Mouse (Mus musculus) granulocyte monocyte progenitor cell, adult 5-6 weeks (primary cell): ENCODE measurements around the gene Hist1h1e. TPM values are rescaled to one million over a fixed set of nuclear protein-coding genes. Genes with fewer than 3 reads are reported as not detected.
"Not testable (repeated sequence)": the region's sequence is repeated elsewhere in the genome, so short reads cannot be mapped to it uniquely, and the experiment has no call there.

Experiments used
- ATAC-seq: replicated peaks from 2 replicates; pipeline ENCODE4 v1.8.0; 2016; ENCODE audit warnings: mild to moderate bottlenecking, moderate TSS enrichment, inconsistent platforms; ENCODE audit not compliant: poor library complexity, severe bottlenecking
- total RNA-seq, 2 experiments: library from RNA; stranded (forward) in 1 of 2; stranded (reverse) in 1 of 2; fragments of 200-712, 200-1000 nt in 1 of 2; fragments of >200 nt in 1 of 2; fragmentation: Nextera tagmentation in 1 of 2; gene quantifications; 2 replicates each; pipeline ENCODE4 v1.2.3; 2014 to 2017

Hist1h1e gene
- total RNA-seq, 2 experiments from 2014 or later = 111 to 282 TPM

GRCm38 (mm10) chr13:23574546-23575170, 47.7 kb downstream of the Hist1h1e start:
- not testable (repeated sequence) for ATAC-seq

- ATAC-seq = peak; percentile 67
Observed at GRCm38 (mm10) chr13:23573898-23574524, 48.3 kb downstream of the Hist1h1e start, which contains the start of the genes Hist1h2bf and Hist1h2ad. Gene Hist1h2bf, minus strand, starts transcription at chr13:23574196. Gene Hist1h2ad, plus strand, starts transcription at chr13:23574381.

GRCm38 (mm10) chr13:23573034-23573897, 49.1 kb downstream of the Hist1h1e start:
- ATAC-seq = not testable (repeated sequence)

GRCm38 (mm10) chr13:23572218-23573033, 49.9 kb downstream of the Hist1h1e start:
- no peak for ATAC-seq

GRCm38 (mm10) chr13:23571504-23572217, 50.7 kb downstream of the Hist1h1e start:
- peak; percentile 13; the same call in 1 of the 2 replicates for ATAC-seq

GRCm38 (mm10) chr13:23571022-23571503, 51.3 kb downstream of the Hist1h1e start, which contains the start of the genes Hist1h2ae and Hist1h2bg:
Gene Hist1h2ae, minus strand, starts transcription at chr13:23571220.
Gene Hist1h2bg, plus strand, starts transcription at chr13:23571396.
- ATAC-seq = peak; percentile 71

Other genes with a start within 250 kb of the Hist1h1e start
Only the 30 nearest of the 36 such genes appear.
- gene Btn2a2, start 133.7 kb downstream of the Hist1h1e start, total RNA-seq (2014; fragmentation: Nextera tagmentation) = not detected in 2 replicates
- gene Btn2a2, start 133.7 kb downstream of the Hist1h1e start, total RNA-seq (2017) = not detected in 2 replicates
- gene Hist1h4h, start 91.5 kb downstream of the Hist1h1e start, total RNA-seq (2014; fragmentation: Nextera tagmentation) = 19.7 and 101 TPM in 2 replicates
- 1,184 and 1,507 TPM in 2 replicates for gene Hist1h4h, start 91.5 kb downstream of the Hist1h1e start, total RNA-seq (2017)
- 23.5 TPM in 1 of 2 replicates, not detected in the other for gene Hist1h2af, start 88.7 kb downstream of the Hist1h1e start, total RNA-seq (2014; fragmentation: Nextera tagmentation)
- 2,010 and 2,453 TPM in 2 replicates for gene Hist1h2af, start 88.7 kb downstream of the Hist1h1e start, total RNA-seq (2017)
- gene Hist1h3g, start 87.1 kb downstream of the Hist1h1e start, total RNA-seq (2014; fragmentation: Nextera tagmentation) = 60.4 and 108 TPM in 2 replicates
- gene Hist1h3g, start 87.1 kb downstream of the Hist1h1e start, total RNA-seq (2017) = 191 and 281 TPM in 2 replicates
- 17.1 and 20.3 TPM in 2 replicates for gene Hist1h2bh, start 79.2 kb downstream of the Hist1h1e start, total RNA-seq (2014; fragmentation: Nextera tagmentation)
- 126 and 172 TPM in 2 replicates for gene Hist1h2bh, start 79.2 kb downstream of the Hist1h1e start, total RNA-seq (2017)
- 4.9 and 8.2 TPM in 2 replicates for gene Hist1h3f, start 78.5 kb downstream of the Hist1h1e start, total RNA-seq (2014; fragmentation: Nextera tagmentation)
- 77.5 and 127 TPM in 2 replicates for gene Hist1h3f, start 78.5 kb downstream of the Hist1h1e start, total RNA-seq (2017)
- 37.6 and 86.3 TPM in 2 replicates for gene Hist1h4f, start 70.9 kb downstream of the Hist1h1e start, total RNA-seq (2014; fragmentation: Nextera tagmentation)
- 2,370 and 2,590 TPM in 2 replicates for gene Hist1h4f, start 70.9 kb downstream of the Hist1h1e start, total RNA-seq (2017)
- 13.1 and 13.2 TPM in 2 replicates for gene Hist1h1d, start 69.3 kb downstream of the Hist1h1e start, total RNA-seq (2014; fragmentation: Nextera tagmentation)
- gene Hist1h1d, start 69.3 kb downstream of the Hist1h1e start, total RNA-seq (2017) = 109 and 113 TPM in 2 replicates
- gene Hist1h3e, start 60.2 kb downstream of the Hist1h1e start, total RNA-seq (2014; fragmentation: Nextera tagmentation) = 27.2 and 37.9 TPM in 2 replicates
- gene Hist1h3e, start 60.2 kb downstream of the Hist1h1e start, total RNA-seq (2017) = 218 and 293 TPM in 2 replicates
- gene Hist1h2ae, start 51.3 kb downstream of the Hist1h1e start, total RNA-seq (2014; fragmentation: Nextera tagmentation) = 5.5 and 7.4 TPM in 2 replicates
- 405 and 464 TPM in 2 replicates for gene Hist1h2ae, start 51.3 kb downstream of the Hist1h1e start, total RNA-seq (2017)
- gene Hist1h2bg, start 51.2 kb downstream of the Hist1h1e start, total RNA-seq (2014; fragmentation: Nextera tagmentation) = 160 and 268 TPM in 2 replicates
- 1,365 and 1,429 TPM in 2 replicates for gene Hist1h2bg, start 51.2 kb downstream of the Hist1h1e start, total RNA-seq (2017)
- 148 and 188 TPM in 2 replicates for gene Hist1h2bf, start 48.4 kb downstream of the Hist1h1e start, total RNA-seq (2014; fragmentation: Nextera tagmentation)
- gene Hist1h2bf, start 48.4 kb downstream of the Hist1h1e start, total RNA-seq (2017) = 453 and 461 TPM in 2 replicates
- gene Hist1h2ad, start 48.2 kb downstream of the Hist1h1e start, total RNA-seq (2014; fragmentation: Nextera tagmentation) = not detected in 2 replicates
- gene Hist1h2ad, start 48.2 kb downstream of the Hist1h1e start, total RNA-seq (2017) = 685 and 1,721 TPM in 2 replicates
- gene Hist1h3d, start 46.8 kb downstream of the Hist1h1e start, total RNA-seq (2014; fragmentation: Nextera tagmentation) = 52.8 and 62.0 TPM in 2 replicates
- gene Hist1h3d, start 46.8 kb downstream of the Hist1h1e start, total RNA-seq (2017) = 83.5 and 136 TPM in 2 replicates
- gene Hist1h4d, start 41.0 kb downstream of the Hist1h1e start, total RNA-seq (2014; fragmentation: Nextera tagmentation) = 116 and 278 TPM in 2 replicates
- 929 and 1,118 TPM in 2 replicates for gene Hist1h4d, start 41.0 kb downstream of the Hist1h1e start, total RNA-seq (2017)
- 16.4 and 17.5 TPM in 2 replicates for gene Hist1h2be, start 1.4 kb downstream of the Hist1h1e start, total RNA-seq (2014; fragmentation: Nextera tagmentation)
- gene Hist1h2be, start 1.4 kb downstream of the Hist1h1e start, total RNA-seq (2017) = 82.4 and 146 TPM in 2 replicates
- gene Hist1h2ac, start 61.4 kb upstream of the Hist1h1e start, total RNA-seq (2014; fragmentation: Nextera tagmentation) = 2.4 and 4.1 TPM in 2 replicates
- gene Hist1h2ac, start 61.4 kb upstream of the Hist1h1e start, total RNA-seq (2017) = 173 TPM in 2 replicates
- gene Hist1h2bc, start 61.6 kb upstream of the Hist1h1e start, total RNA-seq (2014; fragmentation: Nextera tagmentation) = 57.7 and 70.7 TPM in 2 replicates
- gene Hist1h2bc, start 61.6 kb upstream of the Hist1h1e start, total RNA-seq (2017) = 274 and 374 TPM in 2 replicates
- not detected in 2 replicates for gene Hist1h1t, start 73.3 kb upstream of the Hist1h1e start, total RNA-seq (2014; fragmentation: Nextera tagmentation)
- gene Hist1h1t, start 73.3 kb upstream of the Hist1h1e start, total RNA-seq (2017) = 1.0 TPM in 1 of 2 replicates, not detected in the other
- gene Hist1h4c, start 75.9 kb upstream of the Hist1h1e start, total RNA-seq (2014; fragmentation: Nextera tagmentation) = 14.3 and 82.6 TPM in 2 replicates
- gene Hist1h4c, start 75.9 kb upstream of the Hist1h1e start, total RNA-seq (2017) = 308 and 366 TPM in 2 replicates
- 7.9 and 19.9 TPM in 2 replicates for gene Hfe, start 88.3 kb upstream of the Hist1h1e start, total RNA-seq (2014; fragmentation: Nextera tagmentation)
- gene Hfe, start 88.3 kb upstream of the Hist1h1e start, total RNA-seq (2017) = 7.6 and 9.7 TPM in 2 replicates
- 61.8 and 110 TPM in 2 replicates for gene Hist1h1c, start 116.2 kb upstream of the Hist1h1e start, total RNA-seq (2014; fragmentation: Nextera tagmentation)
- gene Hist1h1c, start 116.2 kb upstream of the Hist1h1e start, total RNA-seq (2017) = 737 and 810 TPM in 2 replicates
- gene Hist1h3c, start 123.0 kb upstream of the Hist1h1e start, total RNA-seq (2014; fragmentation: Nextera tagmentation) = 24.5 and 38.0 TPM in 2 replicates
- gene Hist1h3c, start 123.0 kb upstream of the Hist1h1e start, total RNA-seq (2017) = 507 and 886 TPM in 2 replicates
- gene Hist1h2bb, start 124.2 kb upstream of the Hist1h1e start, total RNA-seq (2014; fragmentation: Nextera tagmentation) = 155 and 176 TPM in 2 replicates
- 3,446 and 3,529 TPM in 2 replicates for gene Hist1h2bb, start 124.2 kb upstream of the Hist1h1e start, total RNA-seq (2017)
- gene Hist1h2ab, start 128.6 kb upstream of the Hist1h1e start, total RNA-seq (2014; fragmentation: Nextera tagmentation) = 9.2 and 31.4 TPM in 2 replicates
- 1,996 and 2,074 TPM in 2 replicates for gene Hist1h2ab, start 128.6 kb upstream of the Hist1h1e start, total RNA-seq (2017)
- 92.5 and 158 TPM in 2 replicates for gene Hist1h3b, start 129.7 kb upstream of the Hist1h1e start, total RNA-seq (2014; fragmentation: Nextera tagmentation)
- gene Hist1h3b, start 129.7 kb upstream of the Hist1h1e start, total RNA-seq (2017) = 628 and 657 TPM in 2 replicates
- 70.4 and 87.8 TPM in 2 replicates for gene Hist1h4b, start 134.5 kb upstream of the Hist1h1e start, total RNA-seq (2014; fragmentation: Nextera tagmentation)
- gene Hist1h4b, start 134.5 kb upstream of the Hist1h1e start, total RNA-seq (2017) = 487 and 745 TPM in 2 replicates
- gene Hist1h4a, start 138.7 kb upstream of the Hist1h1e start, total RNA-seq (2014; fragmentation: Nextera tagmentation) = 9.3 and 71.7 TPM in 2 replicates
- 657 and 709 TPM in 2 replicates for gene Hist1h4a, start 138.7 kb upstream of the Hist1h1e start, total RNA-seq (2017)
- 33.7 and 64.5 TPM in 2 replicates for gene Hist1h3a, start 139.8 kb upstream of the Hist1h1e start, total RNA-seq (2014; fragmentation: Nextera tagmentation)
- gene Hist1h3a, start 139.8 kb upstream of the Hist1h1e start, total RNA-seq (2017) = 287 and 376 TPM in 2 replicates
- 143 and 207 TPM in 2 replicates for gene Hist1h1a, start 141.1 kb upstream of the Hist1h1e start, total RNA-seq (2014; fragmentation: Nextera tagmentation)
- gene Hist1h1a, start 141.1 kb upstream of the Hist1h1e start, total RNA-seq (2017) = 1,974 and 2,146 TPM in 2 replicates